Mouse (Mus musculus): ENCODE measurements around the gene Kif12.

DNA sequence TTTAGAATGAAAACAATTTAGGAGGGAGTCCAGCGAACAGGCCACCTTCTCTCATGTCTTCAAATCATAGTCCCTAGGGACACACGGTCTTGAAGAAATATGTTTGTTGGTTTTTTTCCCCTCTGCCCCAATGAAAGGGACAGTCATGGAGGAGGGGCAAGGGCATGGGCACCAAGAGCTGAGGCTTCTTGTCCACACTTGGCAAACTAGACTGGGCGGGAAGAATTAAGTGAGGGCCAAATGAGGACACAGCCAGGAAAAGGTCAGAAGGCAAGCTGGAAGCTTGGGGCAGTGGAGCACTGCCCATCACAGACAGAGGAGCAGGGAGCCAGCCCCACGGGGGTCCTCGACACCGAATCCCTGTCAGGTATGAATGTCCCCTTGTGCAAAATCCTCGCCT is 31.9 kb upstream of the Kif12 start:
- TF ChIP-seq CTCF (IDR thresholded peaks at IDR 0.05; ENCODE audit: low read depth) (no peak), EP300 (IDR thresholded peaks at IDR 0.05; ENCODE audit: low read depth) (no peak)
